Mouse (Mus musculus) spleen, adult 2 months (tissue): ENCODE data around the gene Xrcc4. TPM values are rescaled to one million over a fixed set of nuclear protein-coding genes. Genes with fewer than 3 reads are reported as not detected.

Source experiments
- DNase-seq, 2 experiments: peaks; one replicate each; pipeline versions ENCODE4 v3.0.0 to v3.0.0-alpha.2; 2012 to 2021; ENCODE audit warnings: low spot score in 2 of 2, low read depth in 1 of 2
- H3K27ac ChIP-seq: fragments of 200-500 bp; 2 replicates; pipeline ENCODE4 v1.5.1; 2012; ENCODE audit warnings: low read length, inconsistent platforms; ENCODE audit not compliant: insufficient read depth
- H3K27me3 ChIP-seq: fragments of 200-500 bp; 2 replicates; pipeline ENCODE4 v1.6.1; 2012; ENCODE audit warnings: mild to moderate bottlenecking, moderate library complexity, low read length, inconsistent platforms; ENCODE audit not compliant: control insufficient read depth, insufficient read depth
- H3K36me3 ChIP-seq: fragments of 200-500 bp; 2 replicates; pipeline ENCODE4 v1.6.1; 2012; ENCODE audit warnings: mild to moderate bottlenecking, low read length, inconsistent platforms; ENCODE audit not compliant: control insufficient read depth, insufficient read depth
- H3K4me1 ChIP-seq: fragments of 200-500 bp; 2 replicates; pipeline ENCODE4 v1.6.1; 2011; ENCODE audit warnings: inconsistent platforms; ENCODE audit not compliant: control insufficient read depth, insufficient read depth, insufficient read length
- H3K4me3 ChIP-seq: fragments of 200-500 bp; 2 replicates; pipeline ENCODE4 v1.5.1; 2011; ENCODE audit warnings: mild to moderate bottlenecking, inconsistent platforms; ENCODE audit not compliant: insufficient read depth, insufficient read length; ENCODE audit errors: extremely low read depth
- CTCF ChIP-seq: fragments of 200-500 bp; IDR thresholded peaks from 2 replicates; pipeline ENCODE4 v1.5.1; 2011; ENCODE audit warnings: mild to moderate bottlenecking, inconsistent platforms; ENCODE audit not compliant: insufficient read depth, insufficient read length, insufficient replicate concordance; ENCODE audit errors: extremely low read depth
- POLR2A ChIP-seq: fragments of 200-500 bp; IDR thresholded peaks from 2 replicates; pipeline ENCODE4 v1.6.1; 2011; ENCODE audit warnings: low read depth, low read length, inconsistent platforms
- WGBS: fragments of 180-500 bp; shearing (Covaris S2); methylation state at CpG from one replicate; pipeline ENCODE4 v1.1.7; 2018; 5-methylcytosine and 5-hydroxymethylcytosine counted together
- polyA plus RNA-seq: library from polyadenylated mRNA; depleted of rRNA; stranded (reverse); fragments of >200 nt; gene quantifications from 2 replicates; pipeline ENCODE4 v1.2.3, GENCODE M21; 2012

Xrcc4 gene
- polyA plus RNA-seq, 1 experiment: 0.28 TPM

GRCm38 (mm10) chr13:89968671-89969070, 120.7 kb downstream of the Xrcc4 start:
- H3K27me3 ChIP-seq: no peaks in the 10 kb centered on the region
- no peak for DNase-seq
- TF ChIP-seq CTCF (no peak), POLR2A (no peak)
- no peaks in the 10 kb centered on the region for H3K36me3 ChIP-seq
- H3K27ac ChIP-seq: no peak overlapping the region
- no peak overlapping the region for H3K4me3 ChIP-seq
- H3K4me1 ChIP-seq: no peaks in the 10 kb centered on the region

- Histone ChIP-seq H3K27me3 (no peaks in the 10 kb centered on the region), H3K36me3 (peaks cover 1% of the 10 kb centered on the region; the same call in 1 of the 2 replicates), H3K27ac (no peak overlapping the region), H3K4me3 (no peak overlapping the region), H3K4me1 (no peaks in the 10 kb centered on the region)
- WGBS: 87% methylated on average over 2 of the region's 2 CpGs
- no peak for DNase-seq
- TF ChIP-seq CTCF (no peak), POLR2A (no peak)
These were observed 145.1 kb downstream of the Xrcc4 start for GRCm38 (mm10) chr13:89944354-89944753.

- no peaks in the 10 kb centered on the region for H3K36me3 ChIP-seq
- WGBS: 52% methylated on average over 3 of the region's 3 CpGs
- no peak overlapping the region for H3K27ac ChIP-seq
- no peak for DNase-seq
- H3K4me3 ChIP-seq: no peak overlapping the region
- no peak for TF ChIP-seq CTCF
- no peak for TF ChIP-seq POLR2A
- no peaks in the 10 kb centered on the region for H3K27me3 ChIP-seq
- no peaks in the 10 kb centered on the region for H3K4me1 ChIP-seq
These were observed 159.9 kb downstream of the Xrcc4 start for GRCm38 (mm10) chr13:89929477-89929876.

- TF ChIP-seq POLR2A: no peak
- no peak for TF ChIP-seq CTCF
These were observed 170.5 kb downstream of the Xrcc4 start for GRCm38 (mm10) chr13:89918814-89919481.

GRCm38 (mm10) chr13:89914332-89914731, 175.1 kb downstream of the Xrcc4 start:
- Histone ChIP-seq H3K27ac (no peak overlapping the region), H3K4me3 (no peak overlapping the region), H3K4me1 (no peaks in the 10 kb centered on the region; the same call in 1 of the 2 replicates), H3K27me3 (no peaks in the 10 kb centered on the region), H3K36me3 (no peaks in the 10 kb centered on the region)
- no peak for DNase-seq
- 90% methylated on average over 5 of the region's 5 CpGs for WGBS
- no peak for TF ChIP-seq POLR2A
- no peak for TF ChIP-seq CTCF

More at GRCm38 (mm10) chr13:89918814-89919481, 170.5 kb downstream of the Xrcc4 start:
- H3K27me3 ChIP-seq: no peaks in the 10 kb centered on the region
- no peaks in the 10 kb centered on the region for H3K36me3 ChIP-seq
- H3K27ac ChIP-seq: no peak overlapping the region
- no peaks in the 10 kb centered on the region; the same call in 1 of the 2 replicates for H3K4me1 ChIP-seq
- no peak for DNase-seq
- 92% methylated on average over 3 of the region's 3 CpGs for WGBS
- no peak overlapping the region for H3K4me3 ChIP-seq

GRCm38 (mm10) chr13:89913891-89914290, 175.5 kb downstream of the Xrcc4 start:
- Histone ChIP-seq H3K27ac (no peak overlapping the region), H3K4me1 (no peaks in the 10 kb centered on the region; the same call in 1 of the 2 replicates), H3K36me3 (no peaks in the 10 kb centered on the region), H3K27me3 (no peaks in the 10 kb centered on the region), H3K4me3 (no peak overlapping the region)
- WGBS: 89% methylated on average over 6 of the region's 6 CpGs
- no peak for TF ChIP-seq POLR2A
- no peak for DNase-seq

- no peaks in the 10 kb centered on the region for H3K36me3 ChIP-seq
- no peaks in the 10 kb centered on the region for H3K4me1 ChIP-seq
- TF ChIP-seq CTCF: no peak
- no peak for TF ChIP-seq POLR2A
- H3K27me3 ChIP-seq: no peaks in the 10 kb centered on the region
- H3K4me3 ChIP-seq: no peak overlapping the region
- 52% methylated on average over 2 of the region's 2 CpGs for WGBS
- H3K27ac ChIP-seq: no peak overlapping the region
- no peak for DNase-seq
These were observed 183.3 kb downstream of the Xrcc4 start for GRCm38 (mm10) chr13:89906120-89906519.
